Mouse (Mus musculus) E14TG2a.4 (cell line): ENCODE results near the gene Nfic.

Source experiments
- H3K27me3 ChIP-seq: 2 replicates; pipeline ENCODE4 v1.6.1; 2014; ENCODE audit warnings: low read length, control low read depth; ENCODE audit not compliant: insufficient read depth
- H3K36me3 ChIP-seq: 2 replicates; pipeline ENCODE4 v1.6.1; 2014; ENCODE audit warnings: low read length, control low read depth; ENCODE audit not compliant: insufficient read depth
- H3K4me1 ChIP-seq: replicated peaks from 2 replicates; pipeline ENCODE4 v1.6.1; 2014; ENCODE audit warnings: low read depth, low read length, control low read depth
- H3K4me3 ChIP-seq: replicated peaks from 2 replicates; pipeline ENCODE4 v1.5.1; 2014; ENCODE audit warnings: mild to moderate bottlenecking, low read length
- H3K9me3 ChIP-seq: 2 replicates; pipeline ENCODE4 v1.6.1; 2014; ENCODE audit warnings: low read length, control low read depth
- CTCF ChIP-seq: conservative IDR thresholded peaks from 2 replicates; pipeline ENCODE4 v1.5.1; 2014; ENCODE audit warnings: low read length
- NANOG ChIP-seq: IDR thresholded peaks from 2 replicates; pipeline ENCODE4 v1.6.1; 2014; ENCODE audit warnings: borderline replicate concordance, low read length, mixed read lengths
- POU5F1 ChIP-seq: IDR thresholded peaks from 2 replicates; pipeline ENCODE4 v1.6.1; 2014; ENCODE audit warnings: low read length, borderline replicate concordance

The Nfic gene

GRCm38 (mm10) chr10:81427804-81428506 is 27.5 kb downstream of the Nfic start:
- TF ChIP-seq NANOG (no peak), POU5F1 (no peak), CTCF (no peak)

GRCm38 (mm10) chr10:81427327-81427726 is 28.1 kb downstream of the Nfic start:
- Histone ChIP-seq H3K9me3 (no peaks in the 10 kb centered on the region), H3K4me3 (peak overlapping the region; percentile 76), H3K27me3 (peaks cover 58% of the 10 kb centered on the region), H3K4me1 (peaks cover 72% of the 10 kb centered on the region), H3K36me3 (no peaks in the 10 kb centered on the region)
- TF ChIP-seq CTCF, result no peak
- TF ChIP-seq NANOG, result no peak
- no peak for TF ChIP-seq POU5F1

More at GRCm38 (mm10) chr10:81427804-81428506, 27.5 kb downstream of the Nfic start:
- H3K4me1 ChIP-seq, result peaks cover 78% of the 10 kb centered on the region
- peak overlapping the region; percentile 76; the same call in 1 of the 2 replicates for H3K4me3 ChIP-seq
- peaks cover 56% of the 10 kb centered on the region for H3K27me3 ChIP-seq
- H3K9me3 ChIP-seq, result no peaks in the 10 kb centered on the region
- no peaks in the 10 kb centered on the region for H3K36me3 ChIP-seq

GRCm38 (mm10) chr10:81426897-81427296 is 28.5 kb downstream of the Nfic start:
- Histone ChIP-seq H3K9me3 (no peaks in the 10 kb centered on the region), H3K4me3 (peak overlapping the region; percentile 76), H3K27me3 (peaks cover 60% of the 10 kb centered on the region), H3K4me1 (peaks cover 69% of the 10 kb centered on the region), H3K36me3 (no peaks in the 10 kb centered on the region)
- TF ChIP-seq NANOG, result no peak
- no peak for TF ChIP-seq CTCF
- TF ChIP-seq POU5F1, result no peak

GRCm38 (mm10) chr10:81426081-81426671 is 29.3 kb downstream of the Nfic start:
- Histone ChIP-seq H3K27me3 (peaks cover 60% of the 10 kb centered on the region), H3K4me1 (peaks cover 69% of the 10 kb centered on the region), H3K36me3 (no peaks in the 10 kb centered on the region), H3K4me3 (peak overlapping the region; percentile 76), H3K9me3 (no peaks in the 10 kb centered on the region)
- TF ChIP-seq CTCF (no peak), POU5F1 (no peak), NANOG (no peak)

- peaks cover 75% of the 10 kb centered on the region for H3K4me1 ChIP-seq
- H3K4me3 ChIP-seq, result peak overlapping the region; percentile 76
- no peaks in the 10 kb centered on the region for H3K36me3 ChIP-seq
- TF ChIP-seq NANOG, result no peak
- TF ChIP-seq CTCF, result no peak
- H3K9me3 ChIP-seq, result no peaks in the 10 kb centered on the region
- H3K27me3 ChIP-seq, result peaks cover 64% of the 10 kb centered on the region
Observed at GRCm38 (mm10) chr10:81425236-81425850, 30.1 kb downstream of the Nfic start.

GRCm38 (mm10) chr10:81424246-81425051 is 31.0 kb downstream of the Nfic start:
- no peaks in the 10 kb centered on the region for H3K36me3 ChIP-seq

GRCm38 (mm10) chr10:81423476-81424245 is 31.8 kb downstream of the Nfic start:
- H3K4me3 ChIP-seq, result peak overlapping the region; percentile 47; the same call in 1 of the 2 replicates
- H3K36me3 ChIP-seq, result no peaks in the 10 kb centered on the region
- no peak for TF ChIP-seq POU5F1
- no peak for TF ChIP-seq NANOG
- no peak for TF ChIP-seq CTCF
- peaks cover 75% of the 10 kb centered on the region for H3K27me3 ChIP-seq
- no peaks in the 10 kb centered on the region for H3K9me3 ChIP-seq
- H3K4me1 ChIP-seq, result peaks cover 81% of the 10 kb centered on the region

More at GRCm38 (mm10) chr10:81424246-81425051, 31.0 kb downstream of the Nfic start:
- H3K27me3 ChIP-seq, result peaks cover 73% of the 10 kb centered on the region
- peak overlapping the region; percentile 76 for H3K4me3 ChIP-seq
- H3K4me1 ChIP-seq, result peaks cover 81% of the 10 kb centered on the region
- TF ChIP-seq CTCF (no peak), POU5F1 (no peak), NANOG (no peak)
- no peaks in the 10 kb centered on the region for H3K9me3 ChIP-seq
